Mouse (Mus musculus) erythroid progenitor cell, adult 5-6 weeks (primary cell): ENCODE data around the gene C4bp. TPM values are rescaled to one million over a fixed set of nuclear protein-coding genes. Genes with fewer than 3 reads are reported as not detected.

Source experiments
- total RNA-seq, 2 experiments: library from RNA; stranded (forward) in 1 of 2; stranded (reverse) in 1 of 2; fragments of 150-400 nt in 1 of 2; fragments of 186-747, 209-891 nt in 1 of 2; gene quantifications; 2 replicates each; pipeline versions ENCODE4 v1.2.3 to v1.2.4; 2015 to 2017; ENCODE audit warnings: low replicate concordance in 2 of 2

The C4bp gene
- total RNA-seq, 2 experiments from 2014 or later, result not detected

Other genes with a start within 250 kb of the C4bp start
- gene Cd55b, start 238.6 kb downstream of the C4bp start, total RNA-seq (2015; ENCODE audit: low replicate concordance), result 0.84 TPM in 1 of 2 replicates, not detected in the other
- 4.5 TPM in 1 of 2 replicates, not detected in the other for gene Cd55b, start 238.6 kb downstream of the C4bp start, total RNA-seq (2017; ENCODE audit: low replicate concordance)
- 249 and 282 TPM in 2 replicates for gene Cd55, start 198.9 kb downstream of the C4bp start, total RNA-seq (2015; ENCODE audit: low replicate concordance)
- 131 and 164 TPM in 2 replicates for gene Cd55, start 198.9 kb downstream of the C4bp start, total RNA-seq (2017; ENCODE audit: low replicate concordance)
- gene Zp3r, start 32.0 kb downstream of the C4bp start, total RNA-seq (2015; ENCODE audit: low replicate concordance), result not detected in 2 replicates
- not detected in 2 replicates for gene Zp3r, start 32.0 kb downstream of the C4bp start, total RNA-seq (2017; ENCODE audit: low replicate concordance)
- gene Gm29427, start 54.2 kb upstream of the C4bp start, total RNA-seq (2015; ENCODE audit: low replicate concordance), result not detected in 2 replicates
- gene Gm29427, start 54.2 kb upstream of the C4bp start, total RNA-seq (2017; ENCODE audit: low replicate concordance), result not detected in 2 replicates
- 54.8 and 88.0 TPM in 2 replicates for gene Yod1, start 55.7 kb upstream of the C4bp start, total RNA-seq (2015; ENCODE audit: low replicate concordance)
- 53.1 and 58.8 TPM in 2 replicates for gene Yod1, start 55.7 kb upstream of the C4bp start, total RNA-seq (2017; ENCODE audit: low replicate concordance)
- gene Pfkfb2, start 67.6 kb upstream of the C4bp start, total RNA-seq (2015; ENCODE audit: low replicate concordance), result 23.5 and 26.7 TPM in 2 replicates
- 38.4 and 45.7 TPM in 2 replicates for gene Pfkfb2, start 67.6 kb upstream of the C4bp start, total RNA-seq (2017; ENCODE audit: low replicate concordance)
- gene AA986860, start 70.3 kb upstream of the C4bp start, total RNA-seq (2015; ENCODE audit: low replicate concordance), result 8.6 and 11.3 TPM in 2 replicates
- gene AA986860, start 70.3 kb upstream of the C4bp start, total RNA-seq (2017; ENCODE audit: low replicate concordance), result 8.0 and 9.4 TPM in 2 replicates
- gene Fcamr, start 139.3 kb upstream of the C4bp start, total RNA-seq (2015; ENCODE audit: low replicate concordance), result not detected in 2 replicates
- not detected in 2 replicates for gene Fcamr, start 139.3 kb upstream of the C4bp start, total RNA-seq (2017; ENCODE audit: low replicate concordance)
- not detected in 2 replicates for gene Pigr, start 165.1 kb upstream of the C4bp start, total RNA-seq (2015; ENCODE audit: low replicate concordance)
- gene Pigr, start 165.1 kb upstream of the C4bp start, total RNA-seq (2017; ENCODE audit: low replicate concordance), result not detected in 2 replicates
- 11.2 and 16.3 TPM in 2 replicates for gene Fcmr, start 204.0 kb upstream of the C4bp start, total RNA-seq (2015; ENCODE audit: low replicate concordance)
- 4.7 and 9.2 TPM in 2 replicates for gene Fcmr, start 204.0 kb upstream of the C4bp start, total RNA-seq (2017; ENCODE audit: low replicate concordance)
- not detected in 2 replicates for gene Il24, start 225.8 kb upstream of the C4bp start, total RNA-seq (2015; ENCODE audit: low replicate concordance)
- not detected in 2 replicates for gene Il24, start 225.8 kb upstream of the C4bp start, total RNA-seq (2017; ENCODE audit: low replicate concordance)
- gene Il20, start 249.8 kb upstream of the C4bp start, total RNA-seq (2015; ENCODE audit: low replicate concordance), result not detected in 2 replicates
- gene Il20, start 249.8 kb upstream of the C4bp start, total RNA-seq (2017; ENCODE audit: low replicate concordance), result not detected in 2 replicates